Mouse (Mus musculus) ES-Bruce4 (cell line): Measurements from ENCODE around the gene Cytip.

Experiments used
- CTCF ChIP-seq: IDR thresholded peaks from one replicate; pipeline ENCODE4 v1.8.1; 2011; ENCODE audit warnings: low read depth, low read length
- POLR2A ChIP-seq: IDR thresholded peaks from one replicate; pipeline ENCODE4 v1.8.1; 2011; ENCODE audit warnings: low read length; ENCODE audit not compliant: insufficient read depth

DNA sequence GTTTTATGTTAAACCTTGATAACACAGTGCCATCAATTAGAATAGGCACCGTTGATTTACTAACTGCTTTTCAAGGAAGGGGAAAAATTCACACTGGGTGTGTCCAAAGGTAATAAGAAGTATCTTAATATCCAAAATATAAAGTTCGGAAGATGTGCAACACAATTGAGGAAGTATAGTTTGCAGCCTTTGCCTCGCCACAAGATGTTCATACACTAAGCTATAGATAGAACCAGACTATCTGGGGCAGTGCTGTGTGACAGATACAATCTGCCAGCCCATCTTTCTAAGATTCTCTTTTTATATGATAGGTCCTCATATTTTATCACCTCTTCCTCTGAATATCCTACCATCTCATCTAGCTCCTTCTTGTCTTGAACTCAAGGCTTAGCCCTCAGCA is 22.4 kb downstream of the Cytip start:
- TF ChIP-seq POLR2A (no peak), CTCF (no peak)
